Mouse (Mus musculus) olfactory bulb, adult 2 months (tissue): Measurements from ENCODE around the gene Ythdc1.

Experiments used
- CTCF ChIP-seq: fragments of 200-500 bp; IDR thresholded peaks from 2 replicates; pipeline ENCODE4 v1.5.1; 2012; ENCODE audit warnings: low read depth, mild to moderate bottlenecking, low read length, moderate library complexity; ENCODE audit not compliant: insufficient read depth
- POLR2A ChIP-seq: fragments of 200-500 bp; IDR thresholded peaks from 2 replicates; pipeline ENCODE4 v1.6.1; 2012; ENCODE audit warnings: mild to moderate bottlenecking, low read depth, low read length, moderate library complexity; ENCODE audit not compliant: insufficient read depth

- TF ChIP-seq CTCF (no peak), POLR2A (peak; percentile 94)
Measured at GRCm38 (mm10) chr5:86803962-86804940, at the start of gene Ythdc1.
